Mouse (Mus musculus): ENCODE measurements around the gene Trnp1.
"Not testable (repeated sequence)": the region's sequence is repeated elsewhere in the genome, so short reads cannot be mapped to it uniquely, and the experiment has no call there.

Gene Trnp1

DNA sequence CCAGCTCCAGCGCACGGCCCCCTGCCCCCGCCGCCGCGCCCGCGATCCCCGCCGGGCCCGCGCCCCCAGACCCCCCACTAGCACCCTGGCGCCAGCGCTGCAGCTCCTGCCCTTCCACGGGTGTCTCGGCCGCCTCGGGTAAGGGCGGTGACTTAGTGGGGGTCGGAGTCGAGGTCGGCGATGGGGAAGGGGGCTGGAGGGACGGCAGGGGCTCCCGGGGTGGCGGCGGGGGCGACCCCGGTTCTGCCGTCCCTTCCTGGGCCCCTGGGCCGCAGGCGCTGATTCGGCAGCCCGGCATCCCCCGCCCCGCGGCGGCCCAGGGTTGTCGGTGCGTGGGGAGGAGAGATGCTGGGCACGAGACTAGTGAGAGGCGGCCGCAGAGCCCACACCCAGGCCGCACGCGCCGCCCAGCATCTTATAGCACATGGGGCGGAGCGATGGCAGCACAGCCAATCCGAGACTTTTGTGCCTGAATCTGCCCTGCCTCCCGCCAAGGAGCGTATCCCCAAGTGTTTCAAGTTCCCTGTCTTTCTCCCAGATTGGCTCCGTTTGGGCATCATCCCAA lies at the start of gene Trnp1:
TSS of gene Trnp1 (minus strand) at position 391 of the 565 bp plus-strand sequence.
- DNase-seq (ENCODE audit: low read depth in 1 of 2, low spot score in 2 of 2): peak; percentile 24 to 49

DNA sequence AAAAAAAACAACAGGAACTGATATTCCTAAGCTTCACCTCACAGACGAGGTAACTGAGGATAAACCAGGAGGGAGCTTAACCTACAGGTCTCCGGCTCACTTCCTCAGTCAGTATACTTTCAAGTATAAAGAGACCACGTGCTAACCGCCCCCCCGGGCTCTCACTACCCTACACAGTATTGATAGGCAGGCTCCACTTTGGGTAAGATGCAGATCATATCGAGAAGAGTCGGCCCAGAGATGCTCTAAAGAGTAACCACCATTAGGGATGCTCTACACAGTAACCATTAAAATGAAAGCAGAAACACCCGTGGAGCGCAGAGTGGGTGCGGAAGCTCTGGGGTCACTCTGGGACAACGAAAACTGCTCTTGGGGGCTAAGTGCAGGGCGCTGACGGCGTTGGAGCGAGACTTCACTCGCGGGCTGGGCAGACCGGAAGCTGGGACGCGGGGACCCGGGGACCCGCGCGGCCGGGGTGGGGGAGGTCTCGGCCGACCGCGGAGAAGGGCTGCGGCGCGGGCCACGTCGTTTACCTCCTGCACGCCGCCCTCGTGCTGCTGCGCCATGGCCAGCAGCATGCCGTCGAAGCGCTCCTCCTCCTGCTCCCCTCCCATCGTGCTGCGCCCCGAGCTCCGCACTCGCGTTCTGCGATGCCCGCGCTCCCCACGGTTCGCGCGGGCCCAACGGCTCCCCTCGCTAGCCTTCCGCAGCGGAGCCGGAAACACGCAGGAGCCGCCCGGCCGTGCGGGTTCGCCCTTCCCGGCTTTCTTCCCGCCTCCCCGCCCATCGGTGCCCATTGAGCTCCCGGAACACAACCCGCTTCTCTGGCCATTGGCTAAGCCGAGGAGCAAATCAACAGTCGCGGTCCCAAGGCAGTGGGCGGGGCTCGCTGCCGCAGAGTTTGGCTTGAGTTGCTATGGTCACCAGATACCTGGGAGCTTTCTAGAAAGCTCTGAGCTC lies 47.2 kb upstream of the Trnp1 start, which contains the start of gene Nudc:
TSS of gene Nudc (minus strand) at position 725 of the 960 bp plus-strand sequence.
- DNase-seq (ENCODE audit: low read depth in 1 of 2, low spot score in 2 of 2): peak; percentile 85 to 87

DNA sequence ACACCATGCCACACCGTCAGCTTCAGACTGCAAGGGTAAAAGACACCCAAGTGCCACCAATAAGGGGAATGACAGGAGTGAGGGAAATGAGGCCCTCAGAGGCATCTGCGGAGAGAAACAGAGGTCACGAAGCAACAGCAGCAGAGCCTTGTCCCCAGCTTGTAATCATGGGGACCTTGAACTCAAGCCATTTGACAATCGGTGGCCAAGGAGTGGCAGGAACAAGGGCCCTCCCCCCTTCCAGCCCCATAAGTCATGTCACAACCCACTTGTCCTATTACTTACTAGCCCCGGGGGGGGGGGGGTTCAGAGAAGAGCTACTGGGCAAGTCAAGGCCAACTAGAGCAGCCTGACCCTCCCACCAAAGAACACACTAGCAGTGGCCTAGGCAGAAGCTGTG lies 38.3 kb upstream of the Trnp1 start:
- DNase-seq (ENCODE audit: low read depth in 1 of 2, low spot score in 2 of 2): no peak

DNA sequence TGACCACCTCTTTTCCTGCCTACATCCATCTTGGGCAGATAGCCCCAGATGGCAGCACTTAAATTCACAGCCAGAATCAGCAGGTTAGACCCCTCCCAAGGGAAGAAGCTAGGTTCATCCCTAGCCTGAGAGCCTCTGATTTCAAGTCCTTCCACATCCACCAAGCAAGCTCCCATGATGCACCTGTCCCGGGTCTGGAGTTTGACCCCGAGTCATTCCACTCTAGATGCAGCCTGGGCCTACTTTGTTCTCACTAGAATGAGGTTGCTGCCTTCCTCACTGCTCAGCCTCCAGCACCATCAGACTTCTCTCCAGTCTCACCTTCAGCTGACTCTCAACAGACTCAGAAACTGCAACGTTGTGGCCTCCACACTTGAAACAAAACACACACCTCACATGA lies 37.7 kb upstream of the Trnp1 start:
- DNase-seq (ENCODE audit: low read depth in 1 of 2, low spot score in 2 of 2): no peak

DNA sequence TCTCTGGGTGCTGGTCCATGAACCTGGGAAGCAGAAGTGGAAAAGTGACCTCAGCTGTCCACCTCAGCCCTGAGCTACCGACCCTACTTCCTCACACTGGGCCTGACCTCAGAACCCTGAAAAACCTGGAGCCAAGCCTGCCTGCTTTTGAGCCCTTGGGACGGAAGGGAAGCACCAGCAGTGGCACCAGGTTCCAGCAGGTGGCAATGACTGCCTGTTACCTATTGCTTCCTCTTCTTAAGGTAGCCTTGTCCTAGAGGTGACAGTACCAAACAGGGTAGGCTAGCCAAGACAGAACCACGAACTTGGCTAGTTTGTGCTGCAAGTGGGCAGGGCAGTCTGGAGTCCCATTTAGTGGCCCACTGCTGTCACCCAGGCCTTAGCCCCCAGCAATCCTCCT lies 34.4 kb upstream of the Trnp1 start:
- DNase-seq (ENCODE audit: low read depth in 1 of 2, low spot score in 2 of 2): no peak

DNA sequence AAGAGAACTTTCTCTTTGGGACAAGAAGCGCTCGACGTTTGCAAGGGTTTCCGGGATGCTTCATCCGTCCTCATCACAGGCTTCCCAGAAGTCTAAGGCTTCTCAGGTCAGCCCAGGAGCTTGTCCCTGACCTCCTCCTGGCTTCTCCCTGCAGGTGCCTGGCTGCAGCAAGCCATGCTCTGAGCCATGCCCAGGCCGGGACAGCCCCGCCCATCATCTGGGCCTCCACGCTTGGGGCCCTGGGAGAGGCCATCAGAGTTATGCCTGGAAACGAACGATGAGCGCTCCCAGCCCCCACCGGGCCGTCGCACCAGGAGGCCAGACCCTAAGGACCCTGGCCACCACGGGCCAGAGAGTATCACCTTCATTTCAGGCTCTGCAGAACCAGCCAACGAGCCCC lies 29.4 kb upstream of the Trnp1 start:
- no peak for DNase-seq (ENCODE audit: low read depth in 1 of 2, low spot score in 2 of 2)

DNA sequence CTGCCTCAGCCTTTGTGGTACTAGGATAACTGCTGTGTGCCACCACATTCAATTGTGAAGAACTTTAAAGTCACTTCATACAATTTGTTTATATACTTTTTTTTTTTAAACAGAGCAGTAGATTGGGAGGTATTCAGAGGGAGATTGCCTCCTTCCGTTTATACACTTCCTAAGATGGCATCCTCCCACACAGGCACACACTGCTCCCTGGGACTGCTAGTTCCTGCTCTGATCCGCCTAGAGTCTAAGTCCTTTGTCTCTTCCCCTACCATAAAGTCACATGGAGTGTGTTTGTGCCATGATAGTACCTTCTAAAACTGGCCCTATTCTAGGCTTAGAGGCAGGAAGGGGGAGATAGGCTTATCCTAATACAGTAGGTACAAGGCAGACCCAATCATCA lies 23.2 kb upstream of the Trnp1 start:
- DNase-seq (ENCODE audit: low read depth in 1 of 2, low spot score in 2 of 2): no peak

DNA sequence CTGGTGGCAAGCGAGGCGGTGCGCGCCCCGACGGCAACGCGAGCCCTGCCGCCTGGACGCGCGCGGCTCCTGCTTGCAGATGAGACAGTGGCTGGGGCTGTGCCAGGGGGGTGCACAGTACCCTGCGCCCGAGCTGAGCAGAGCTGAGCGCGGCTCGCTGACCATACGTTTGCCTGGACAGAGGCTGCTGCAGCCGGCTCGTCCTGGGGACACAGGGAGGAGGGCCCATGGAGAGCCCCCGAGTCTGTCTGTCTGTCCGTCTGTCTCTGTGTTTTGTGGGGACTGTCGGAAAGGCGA lies 21.0 kb upstream of the Trnp1 start:
- no peak for DNase-seq (ENCODE audit: low read depth in 1 of 2, low spot score in 2 of 2)

DNA sequence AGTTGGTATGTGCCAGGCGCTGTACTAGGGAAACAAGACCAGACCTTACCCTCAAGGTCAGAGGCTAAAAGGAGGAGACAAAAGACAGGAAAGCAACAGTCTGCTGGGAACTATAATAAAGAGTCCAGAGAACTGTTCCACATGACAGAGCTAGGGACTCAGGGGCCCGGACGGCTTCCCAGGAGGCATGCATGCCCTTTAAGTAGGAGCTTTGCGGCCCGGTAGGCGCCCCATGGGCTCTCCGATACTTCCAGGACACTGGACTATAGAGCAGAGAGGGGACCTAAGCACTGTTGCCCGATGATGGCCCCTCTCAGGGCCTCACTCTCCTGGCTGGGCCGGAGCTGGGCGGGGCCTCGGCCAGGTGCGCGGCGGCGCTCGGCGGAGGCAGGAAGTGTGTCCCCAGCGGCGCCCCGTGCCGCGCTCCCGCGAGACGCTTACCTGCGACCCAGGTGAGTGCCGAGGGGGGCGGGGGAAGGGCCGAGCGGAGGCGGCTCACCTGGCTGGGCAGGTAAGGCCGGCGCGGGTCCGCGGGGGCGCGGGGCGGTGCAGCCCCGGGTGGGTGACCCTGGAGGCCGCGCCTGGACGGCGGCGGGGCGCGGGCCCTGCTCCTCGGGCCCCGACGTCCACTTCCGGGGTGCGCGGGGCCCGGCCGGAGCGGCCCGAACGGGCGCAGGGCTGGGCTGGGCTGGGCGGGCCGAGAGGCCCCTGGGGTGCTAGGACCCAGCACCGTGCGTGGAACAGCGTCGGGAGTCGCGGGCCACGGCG lies 20.4 kb upstream of the Trnp1 start, which contains the start of gene Kdf1:
TSS of gene Kdf1 (plus strand) at position 363 of the 768 bp plus-strand sequence.
- DNase-seq (ENCODE audit: low read depth in 1 of 2, low spot score in 2 of 2): no peak

DNA sequence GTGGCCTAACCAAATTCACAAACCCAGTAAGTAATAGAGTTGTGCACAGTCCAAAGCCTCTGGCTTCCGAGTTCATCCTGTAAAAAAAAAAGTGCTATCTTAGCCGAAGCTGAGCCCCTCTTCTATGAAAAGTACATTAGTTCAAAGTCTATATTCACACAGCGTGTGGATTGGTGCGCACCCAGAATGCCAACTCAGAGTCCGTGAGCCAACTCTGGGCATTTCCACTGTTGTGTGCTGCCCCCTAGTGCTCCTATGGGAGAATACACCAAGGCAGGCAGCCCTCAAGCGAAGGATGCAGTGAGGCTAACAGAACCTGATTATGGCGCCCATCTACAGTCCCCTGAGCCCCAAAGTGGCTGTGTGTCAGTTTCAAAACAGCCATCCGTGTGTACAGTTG lies 14.6 kb upstream of the Trnp1 start:
- DNase-seq (ENCODE audit: low read depth in 1 of 2, low spot score in 2 of 2): peak in 1 of 2 experiments; percentile 45

DNA sequence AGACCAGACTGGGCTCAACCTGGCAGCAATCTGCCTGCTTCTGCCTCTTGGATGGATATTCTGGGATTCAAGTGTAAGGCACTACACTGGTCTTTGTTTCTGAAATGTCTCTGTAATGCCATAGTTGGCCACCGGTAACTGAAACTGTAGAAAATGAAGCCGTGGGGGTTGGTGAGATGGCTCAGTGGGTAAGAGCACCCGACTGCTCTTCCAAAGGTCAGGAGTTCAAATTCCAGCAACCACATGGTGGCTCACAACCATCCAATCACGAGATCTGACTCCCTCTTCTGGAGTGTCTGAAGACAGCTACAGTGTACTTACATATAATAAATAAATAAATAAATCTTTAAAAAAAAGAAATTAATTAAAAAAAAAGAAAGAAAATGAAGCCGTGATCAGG lies 14.2 kb upstream of the Trnp1 start:
- not testable (repeated sequence) for DNase-seq (ENCODE audit: low read depth in 1 of 2, low spot score in 2 of 2)

DNA sequence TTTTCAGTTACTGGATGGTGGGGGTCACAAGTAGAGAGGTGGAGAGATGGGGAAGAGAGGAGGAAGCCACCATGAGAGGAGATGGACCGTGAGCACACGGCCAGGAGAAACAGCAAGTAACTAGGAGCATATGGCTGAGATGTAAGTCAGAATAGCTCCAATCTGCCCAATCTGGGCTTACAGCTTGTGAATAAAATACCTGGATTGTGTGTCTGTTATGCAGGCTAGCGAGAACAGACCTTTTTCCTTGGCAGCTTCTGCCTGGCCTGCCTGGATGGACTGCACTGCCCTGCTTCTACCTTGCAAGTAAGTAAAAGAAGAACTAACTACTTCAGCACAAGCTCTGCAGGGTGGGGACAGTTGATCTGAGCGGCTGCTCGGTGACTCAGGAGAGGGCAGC lies 12.7 kb upstream of the Trnp1 start:
- DNase-seq (ENCODE audit: low read depth in 1 of 2, low spot score in 2 of 2): no peak

DNA sequence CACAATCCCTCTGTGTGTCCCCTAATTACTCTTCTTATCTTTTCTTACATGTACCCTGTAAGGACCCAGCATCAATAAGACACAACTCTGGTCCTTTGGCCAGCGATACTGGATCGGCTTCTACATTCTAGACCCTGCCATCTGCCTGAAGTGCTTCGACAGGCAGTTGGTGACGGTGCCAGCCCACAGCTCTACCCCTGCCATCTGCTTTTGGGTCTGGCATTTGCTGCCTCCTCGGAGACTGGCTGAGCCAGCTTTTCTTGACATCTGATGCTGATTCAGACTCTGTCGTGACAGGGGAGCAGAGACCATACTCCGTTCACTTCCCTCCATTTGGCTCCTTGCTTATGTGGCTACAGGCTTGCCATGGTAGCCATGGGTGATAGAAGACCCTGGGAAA lies 10.6 kb upstream of the Trnp1 start:
- no peak for DNase-seq (ENCODE audit: low read depth in 1 of 2, low spot score in 2 of 2)

DNA sequence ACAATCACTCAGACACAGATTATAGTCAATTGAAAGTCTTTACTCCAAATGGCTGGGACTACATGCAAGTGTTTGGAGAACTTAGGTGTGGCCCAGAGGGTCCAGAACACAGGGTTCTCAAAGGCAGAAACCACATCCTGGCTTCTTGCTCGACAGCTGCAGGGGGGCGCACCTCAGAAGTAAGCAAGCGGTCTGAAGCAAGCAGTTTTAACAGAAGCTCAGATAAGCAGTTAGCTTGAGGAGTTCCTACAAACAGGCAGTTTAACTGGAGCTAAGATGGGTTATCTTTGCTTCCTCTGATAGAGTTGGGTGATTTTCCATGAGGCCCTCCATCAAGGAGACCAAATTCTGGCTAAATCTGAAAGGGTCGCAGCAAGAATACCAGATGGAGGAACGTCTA lies 8.2 kb upstream of the Trnp1 start:
- no peak for DNase-seq (ENCODE audit: low read depth in 1 of 2, low spot score in 2 of 2)

DNA sequence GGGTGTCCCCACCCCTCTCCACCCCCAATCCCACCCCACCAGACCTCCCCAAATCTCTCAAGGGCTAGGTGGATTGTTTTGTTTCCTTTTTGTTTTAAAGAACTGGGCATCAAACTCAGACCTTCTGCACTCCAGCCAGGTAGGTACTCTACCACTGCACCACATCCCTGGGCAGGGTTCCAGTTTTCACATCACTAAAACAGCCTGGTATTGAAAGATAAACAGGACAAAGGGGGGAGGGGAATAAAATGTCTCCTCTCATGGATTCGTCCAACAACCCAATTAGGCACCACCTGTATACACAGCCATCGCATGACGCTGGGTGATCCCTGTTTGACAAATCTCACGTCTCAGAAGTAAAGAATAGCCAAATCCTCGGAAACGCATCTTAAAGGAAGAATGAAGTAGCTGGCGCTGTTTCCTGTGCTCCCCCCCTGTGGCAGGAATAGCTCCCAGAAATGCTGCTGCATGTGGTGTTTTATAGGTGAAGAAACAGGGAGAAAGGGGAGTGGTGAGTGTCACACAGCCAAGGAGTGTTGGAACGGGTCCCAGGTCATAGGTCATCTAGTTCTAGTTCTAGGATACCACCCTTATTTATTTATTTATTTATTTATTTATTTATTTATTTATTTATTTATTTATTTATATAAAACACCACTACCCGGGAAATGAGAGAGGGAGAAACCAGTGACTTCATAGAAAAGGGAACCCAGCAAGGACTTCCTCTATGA lies 6.6 kb upstream of the Trnp1 start:
- no peak for DNase-seq (ENCODE audit: low read depth in 1 of 2, low spot score in 2 of 2)

DNA sequence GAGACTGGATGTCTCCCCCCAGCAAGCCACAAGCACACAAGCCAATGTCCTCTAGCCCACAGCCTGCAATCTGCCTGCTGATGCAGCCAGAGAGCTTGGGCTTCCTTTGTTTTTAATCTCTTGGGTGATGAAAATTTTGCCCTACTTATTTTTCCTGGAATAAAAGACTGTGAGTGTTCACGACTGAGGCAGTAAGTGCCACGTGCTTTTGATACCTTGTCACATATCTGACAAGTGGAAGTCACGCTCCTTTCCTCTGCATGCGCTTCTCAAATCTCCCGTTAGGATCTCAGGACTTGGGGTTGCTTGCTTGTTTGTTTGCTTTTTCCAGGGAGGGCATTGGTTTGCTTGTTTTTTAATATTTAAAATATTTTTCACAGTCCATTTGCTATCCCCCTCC lies 6.0 kb upstream of the Trnp1 start:
- DNase-seq (ENCODE audit: low read depth in 1 of 2, low spot score in 2 of 2): no peak

DNA sequence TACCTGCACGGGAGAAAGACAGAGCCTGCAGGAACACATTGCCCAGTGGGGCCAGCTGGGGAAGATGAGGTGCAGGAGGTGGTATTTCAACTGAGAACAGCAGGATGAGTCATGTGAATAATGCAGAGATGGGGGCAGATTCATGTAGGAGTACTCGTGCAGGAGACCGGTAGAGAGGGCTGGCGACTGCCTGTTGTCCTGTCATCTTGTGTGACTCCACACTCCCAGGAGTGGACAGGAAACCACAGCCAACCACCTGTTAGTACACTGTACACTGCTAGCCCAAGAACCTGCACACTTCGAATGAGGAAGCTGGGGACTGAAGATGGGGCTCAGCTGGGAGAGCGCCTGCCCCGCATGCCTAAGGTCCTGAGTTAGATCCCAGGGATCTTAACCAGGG lies 3.2 kb upstream of the Trnp1 start:
- no peak for DNase-seq (ENCODE audit: low read depth in 1 of 2, low spot score in 2 of 2)

DNA sequence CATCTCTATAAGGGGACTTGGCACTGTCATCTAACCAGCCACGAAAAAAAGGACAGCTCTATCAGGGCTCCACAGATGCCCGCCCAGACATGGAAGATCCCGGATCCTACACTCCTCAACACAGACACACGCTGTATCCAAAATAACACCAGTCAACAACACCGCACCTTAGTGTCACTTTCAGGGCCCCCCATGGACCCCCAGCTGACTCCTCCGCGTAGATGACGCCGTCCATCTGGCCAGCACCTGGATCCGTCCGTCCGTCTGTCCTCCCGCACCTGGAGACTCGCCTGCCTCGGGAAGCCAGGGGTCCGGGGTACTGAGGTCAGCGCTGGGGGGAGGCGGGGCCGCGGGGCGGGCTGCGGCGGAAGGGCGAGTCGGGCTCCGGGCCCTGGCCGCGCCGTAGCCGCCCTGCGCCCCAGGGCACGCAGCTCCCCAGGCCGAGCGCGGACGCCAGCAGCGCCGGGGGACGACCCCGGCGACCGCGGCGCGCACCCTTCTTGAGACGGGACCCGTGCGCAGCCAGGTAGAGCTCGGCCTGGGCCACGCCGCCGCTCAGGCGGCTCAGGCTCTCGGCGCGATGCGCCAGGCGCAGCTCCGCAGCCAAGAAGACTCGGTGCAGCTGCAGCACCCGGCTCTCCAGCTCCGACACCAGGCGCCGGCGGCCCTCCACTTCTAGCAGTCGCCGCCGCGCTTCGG lies 740 bp downstream of the Trnp1 start:
- DNase-seq (ENCODE audit: low read depth in 1 of 2, low spot score in 2 of 2): no peak

DNA sequence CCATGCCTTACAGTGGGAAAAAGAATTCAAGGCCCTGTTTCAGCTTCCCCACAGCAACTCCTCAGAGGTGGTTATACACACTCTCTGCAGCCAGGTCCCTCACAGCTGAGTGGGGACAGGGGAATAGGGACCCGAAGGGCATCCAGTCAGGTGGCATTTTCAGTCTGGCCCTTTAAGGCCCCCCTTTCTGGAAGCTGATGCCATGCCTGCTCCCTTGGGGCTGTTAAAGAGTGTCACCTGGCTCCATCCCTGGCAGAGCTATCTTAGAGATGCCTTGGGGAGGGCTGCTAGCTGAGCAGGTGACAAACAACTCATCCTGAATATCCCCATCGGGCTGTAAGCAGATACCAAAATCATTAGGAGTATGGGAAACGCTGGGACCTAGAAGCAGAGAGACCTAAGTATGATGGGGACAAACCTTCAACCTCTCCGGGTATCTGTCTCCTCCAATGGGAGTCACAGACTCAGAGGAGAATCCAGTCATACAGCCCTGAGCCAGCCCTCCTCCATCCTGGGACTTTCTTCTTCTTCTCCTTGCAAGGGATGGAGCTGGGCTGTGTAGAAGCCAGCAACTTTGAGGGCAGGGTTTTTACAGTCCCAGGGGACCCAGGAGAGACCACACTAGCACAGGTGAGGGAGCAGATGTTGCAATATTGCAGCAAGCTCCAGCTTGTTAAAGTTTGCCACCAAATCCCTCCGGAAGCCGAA lies 1.5 kb downstream of the Trnp1 start:
- DNase-seq (ENCODE audit: low read depth in 1 of 2, low spot score in 2 of 2): no peak

DNA sequence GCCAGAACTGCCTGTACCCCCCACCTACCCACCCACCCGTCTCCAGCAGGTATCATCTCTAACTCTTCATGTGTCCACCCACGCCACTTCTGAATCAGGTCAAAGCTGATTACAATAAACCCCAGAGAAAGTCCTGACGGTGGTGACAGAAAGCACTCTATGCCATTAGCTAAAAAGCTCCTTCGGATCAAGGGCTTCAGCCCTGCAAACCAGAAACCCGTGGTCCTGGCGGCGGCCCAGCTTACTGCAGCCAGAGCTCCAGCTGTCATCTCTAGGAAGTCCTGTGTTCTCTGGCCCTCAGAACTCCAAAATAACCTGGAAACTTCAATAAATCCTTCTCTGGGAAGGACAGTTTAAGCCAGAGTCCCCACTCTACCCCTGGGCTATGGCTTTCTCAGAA lies 2.6 kb downstream of the Trnp1 start:
- DNase-seq (ENCODE audit: low read depth in 1 of 2, low spot score in 2 of 2): no peak
